Mouse (Mus musculus): ENCODE measurements around the gene Fam181b. TPM values are rescaled to one million over a fixed set of nuclear protein-coding genes. Genes with fewer than 3 reads are reported as not detected.

Gene Fam181b
- total and polyA plus RNA-seq, 2 experiments from 2014 or later, result 3.5 to 6.0 TPM

- Histone ChIP-seq H3K4me2 (ENCODE audit: low read depth, low read length) (no peak overlapping the region), H3K27ac (ENCODE audit: low read depth) (no peak overlapping the region), H3K9me3 (replicated peaks; ENCODE audit: control insufficient read depth, low read length) (no peaks in the 10 kb centered on the region), H3K9ac (replicated peaks; ENCODE audit: low read depth, low read length) (no peak overlapping the region), H3K27me3 (ENCODE audit: control insufficient read depth, insufficient read depth, low read length) (no peaks in the 10 kb centered on the region), H3K4me3 (ENCODE audit: low read depth, low read length) (no peak overlapping the region), H3K4me1 (ENCODE audit: control insufficient read depth, insufficient read depth) (no peaks in the 10 kb centered on the region), H3K36me3 (replicated peaks; ENCODE audit: control insufficient read depth, insufficient read depth, low read length) (no peaks in the 10 kb centered on the region)
- TF ChIP-seq EP300 (IDR thresholded peaks at IDR 0.05; ENCODE audit: low read depth) (no peak), CTCF (IDR thresholded peaks at IDR 0.05; ENCODE audit: low read depth) (no peak)
- ATAC-seq (ENCODE audit: insufficient read depth, low read depth) (no peak), DNase-seq (ENCODE audit: low spot score) (no peak)
- 61% methylated on average over 1 of the region's 1 CpGs for WGBS
Observed at GRCm38 (mm10) chr7:93044788-93045187, 34.9 kb upstream of the Fam181b start.

- ATAC-seq (ENCODE audit: insufficient read depth, low read depth), result no peak
- Histone ChIP-seq H3K4me2 (ENCODE audit: low read depth, low read length) (no peak overlapping the region), H3K27ac (ENCODE audit: low read depth) (no peak overlapping the region), H3K36me3 (replicated peaks; ENCODE audit: control insufficient read depth, insufficient read depth, low read length) (no peaks in the 10 kb centered on the region), H3K4me1 (ENCODE audit: control insufficient read depth, insufficient read depth) (no peaks in the 10 kb centered on the region), H3K27me3 (ENCODE audit: control insufficient read depth, insufficient read depth, low read length) (no peaks in the 10 kb centered on the region), H3K4me3 (ENCODE audit: low read depth, low read length) (no peak overlapping the region), H3K9me3 (replicated peaks; ENCODE audit: control insufficient read depth, low read length) (no peaks in the 10 kb centered on the region), H3K9ac (replicated peaks; ENCODE audit: low read depth, low read length) (no peak overlapping the region)
- DNase-seq (ENCODE audit: low spot score), result no peak
- no peak for TF ChIP-seq CTCF (IDR thresholded peaks at IDR 0.05; ENCODE audit: low read depth)
- no peak for TF ChIP-seq EP300 (IDR thresholded peaks at IDR 0.05; ENCODE audit: low read depth)
Observed at GRCm38 (mm10) chr7:93060831-93061230, 18.8 kb upstream of the Fam181b start.

- no peak for DNase-seq (ENCODE audit: low spot score)
- no peaks in the 10 kb centered on the region for H3K4me1 ChIP-seq (ENCODE audit: control insufficient read depth, insufficient read depth)
- H3K9ac ChIP-seq (replicated peaks; ENCODE audit: low read depth, low read length), result no peak overlapping the region
- H3K4me2 ChIP-seq (ENCODE audit: low read depth, low read length), result no peak overlapping the region
- H3K27ac ChIP-seq (ENCODE audit: low read depth), result no peak overlapping the region
- H3K9me3 ChIP-seq (replicated peaks; ENCODE audit: control insufficient read depth, low read length), result no peaks in the 10 kb centered on the region
- TF ChIP-seq EP300 (IDR thresholded peaks at IDR 0.05; ENCODE audit: low read depth), result no peak
- TF ChIP-seq CTCF (IDR thresholded peaks at IDR 0.05; ENCODE audit: low read depth), result no peak
- H3K27me3 ChIP-seq (ENCODE audit: control insufficient read depth, insufficient read depth, low read length), result no peaks in the 10 kb centered on the region
- 73% methylated on average over 3 of the region's 3 CpGs for WGBS
- no peak overlapping the region for H3K4me3 ChIP-seq (ENCODE audit: low read depth, low read length)
- no peaks in the 10 kb centered on the region for H3K36me3 ChIP-seq (replicated peaks; ENCODE audit: control insufficient read depth, insufficient read depth, low read length)
- ATAC-seq (ENCODE audit: insufficient read depth, low read depth), result no peak
Observed at GRCm38 (mm10) chr7:93061747-93062146, 17.9 kb upstream of the Fam181b start.

GRCm38 (mm10) chr7:93062189-93062588, 17.5 kb upstream of the Fam181b start:
- H3K36me3 ChIP-seq (replicated peaks; ENCODE audit: control insufficient read depth, insufficient read depth, low read length), result no peaks in the 10 kb centered on the region
- no peak overlapping the region for H3K9ac ChIP-seq (replicated peaks; ENCODE audit: low read depth, low read length)
- ATAC-seq (ENCODE audit: insufficient read depth, low read depth), result no peak
- H3K4me3 ChIP-seq (ENCODE audit: low read depth, low read length), result no peak overlapping the region
- H3K4me2 ChIP-seq (ENCODE audit: low read depth, low read length), result no peak overlapping the region
- TF ChIP-seq CTCF (IDR thresholded peaks at IDR 0.05; ENCODE audit: low read depth), result no peak
- no peak for TF ChIP-seq EP300 (IDR thresholded peaks at IDR 0.05; ENCODE audit: low read depth)
- DNase-seq (ENCODE audit: low spot score), result no peak
- H3K27ac ChIP-seq (ENCODE audit: low read depth), result no peak overlapping the region
- no peaks in the 10 kb centered on the region for H3K27me3 ChIP-seq (ENCODE audit: control insufficient read depth, insufficient read depth, low read length)
- H3K9me3 ChIP-seq (replicated peaks; ENCODE audit: control insufficient read depth, low read length), result no peaks in the 10 kb centered on the region
- no peaks in the 10 kb centered on the region for H3K4me1 ChIP-seq (ENCODE audit: control insufficient read depth, insufficient read depth)
- 53% methylated on average over 6 of the region's 6 CpGs for WGBS

- no peak overlapping the region for H3K9ac ChIP-seq (replicated peaks; ENCODE audit: low read depth, low read length)
- WGBS, result 63% methylated on average over 7 of the region's 7 CpGs
- no peak for ATAC-seq (ENCODE audit: insufficient read depth, low read depth)
- H3K27me3 ChIP-seq (ENCODE audit: control insufficient read depth, insufficient read depth, low read length), result no peaks in the 10 kb centered on the region
- no peak overlapping the region for H3K4me2 ChIP-seq (ENCODE audit: low read depth, low read length)
- no peaks in the 10 kb centered on the region for H3K4me1 ChIP-seq (ENCODE audit: control insufficient read depth, insufficient read depth)
- DNase-seq (ENCODE audit: low spot score), result no peak
- H3K27ac ChIP-seq (ENCODE audit: low read depth), result no peak overlapping the region
- no peaks in the 10 kb centered on the region for H3K9me3 ChIP-seq (replicated peaks; ENCODE audit: control insufficient read depth, low read length)
- no peak for TF ChIP-seq EP300 (IDR thresholded peaks at IDR 0.05; ENCODE audit: low read depth)
- TF ChIP-seq CTCF (IDR thresholded peaks at IDR 0.05; ENCODE audit: low read depth), result no peak
- H3K36me3 ChIP-seq (replicated peaks; ENCODE audit: control insufficient read depth, insufficient read depth, low read length), result no peaks in the 10 kb centered on the region
- H3K4me3 ChIP-seq (ENCODE audit: low read depth, low read length), result no peak overlapping the region
Observed at GRCm38 (mm10) chr7:93067464-93068015, 12.1 kb upstream of the Fam181b start.

- TF ChIP-seq EP300 (IDR thresholded peaks at IDR 0.05; ENCODE audit: low read depth), result no peak
- no peak for TF ChIP-seq CTCF (IDR thresholded peaks at IDR 0.05; ENCODE audit: low read depth)
- Histone ChIP-seq H3K9me3 (replicated peaks; ENCODE audit: control insufficient read depth, low read length) (no peaks in the 10 kb centered on the region), H3K27ac (ENCODE audit: low read depth) (no peak overlapping the region), H3K9ac (replicated peaks; ENCODE audit: low read depth, low read length) (no peak overlapping the region), H3K4me3 (ENCODE audit: low read depth, low read length) (no peak overlapping the region), H3K36me3 (replicated peaks; ENCODE audit: control insufficient read depth, insufficient read depth, low read length) (no peaks in the 10 kb centered on the region), H3K4me1 (ENCODE audit: control insufficient read depth, insufficient read depth) (no peaks in the 10 kb centered on the region), H3K4me2 (ENCODE audit: low read depth, low read length) (no peak overlapping the region), H3K27me3 (ENCODE audit: control insufficient read depth, insufficient read depth, low read length) (peaks cover 36% of the 10 kb centered on the region)
- DNase-seq (ENCODE audit: low spot score) (no peak), ATAC-seq (ENCODE audit: insufficient read depth, low read depth) (no peak)
- WGBS, result 14% methylated on average over 6 of the region's 6 CpGs
Observed at GRCm38 (mm10) chr7:93076435-93076960, 3.2 kb upstream of the Fam181b start.

All from heart, postnatal 0 days (tissue).